Mouse (Mus musculus) hindbrain, postnatal 0 days (tissue): ENCODE data around the gene Urm1. TPM values are rescaled to one million over a fixed set of nuclear protein-coding genes. Genes with fewer than 3 reads are reported as not detected.
"Not testable (repeated sequence)": the region's sequence is repeated elsewhere in the genome, so short reads cannot be mapped to it uniquely, and the experiment has no call there.

ENCODE experiments used
- ATAC-seq: fragments of 200-750 bp; cut with Nextera tagmentation; 2 replicates; pipeline ENCODE4 v1.8.0; 2017; ENCODE audit warnings: mild to moderate bottlenecking, moderate TSS enrichment, moderate library complexity
- DNase-seq: peaks from one replicate; pipeline ENCODE4 v3.0.0-alpha.2; 2015; ENCODE audit warnings: low spot score
- H3K27ac ChIP-seq: fragments of 300-500 bp; sonication (generic); 2 replicates; pipeline ENCODE4 v1.5.1; 2014; ENCODE audit warnings: mild to moderate bottlenecking
- H3K27me3 ChIP-seq: fragments of 300-500 bp; sonication (generic); 2 replicates; pipeline ENCODE4 v1.6.1; 2014; ENCODE audit warnings: low read length, mixed read lengths; ENCODE audit not compliant: insufficient read depth
- H3K36me3 ChIP-seq: fragments of 300-500 bp; sonication (generic); 2 replicates; pipeline ENCODE4 v1.6.1; 2014; ENCODE audit warnings: low read length, mixed read lengths; ENCODE audit not compliant: insufficient read depth
- H3K4me1 ChIP-seq: fragments of 300-500 bp; sonication (generic); 2 replicates; pipeline ENCODE4 v1.6.1; 2014; ENCODE audit warnings: antibody characterized with exemption, low read length, mixed read lengths; ENCODE audit not compliant: insufficient read depth
- H3K4me2 ChIP-seq: fragments of 300-500 bp; sonication (generic); 2 replicates; pipeline ENCODE4 v1.6.1; 2014; ENCODE audit warnings: low read depth, mild to moderate bottlenecking, low read length, moderate library complexity, mixed read lengths
- H3K4me3 ChIP-seq: fragments of 300-500 bp; sonication (generic); 2 replicates; pipeline ENCODE4 v1.5.1; 2014; ENCODE audit warnings: low read length
- H3K9ac ChIP-seq: fragments of 300-500 bp; sonication (generic); replicated peaks from 2 replicates; pipeline ENCODE4 v1.6.1; 2014; ENCODE audit warnings: mild to moderate bottlenecking, low read length, moderate library complexity, mixed read lengths
- H3K9me3 ChIP-seq: fragments of 300-500 bp; sonication (generic); 2 replicates; pipeline ENCODE4 v1.6.1; 2016; ENCODE audit warnings: low read length, mixed read lengths
- CTCF ChIP-seq: IDR thresholded peaks from 2 replicates; pipeline ENCODE4 v1.5.1; 2016; ENCODE audit warnings: antibody characterized with exemption, control low read depth, low read depth
- WGBS: fragments of 180-500 bp; shearing (Covaris S2); extraction: QIAGEN DNeasy Blood & Tissue Kit; methylation state at CpG from one replicate; pipeline ENCODE4 v1.1.7; 2014; 5-methylcytosine and 5-hydroxymethylcytosine counted together
- polyA plus RNA-seq: library from polyadenylated mRNA; unstranded; fragments of >200 nt; fragmentation: Nextera tagmentation; extraction: Ambion mirVana; gene quantifications from 2 replicates; pipeline ENCODE4 v1.2.1, GENCODE M21; 2015
- total RNA-seq: library from RNA; depleted of rRNA; stranded (reverse); fragments of >200 nt; gene quantifications from 2 replicates; pipeline ENCODE4 v1.2.3, GENCODE M21; 2014; rRNA removed

Urm1 gene
- total RNA-seq (46.1 and 70.7 TPM in 2 replicates), polyA plus RNA-seq (28.7 and 29.3 TPM in 2 replicates)

DNA sequence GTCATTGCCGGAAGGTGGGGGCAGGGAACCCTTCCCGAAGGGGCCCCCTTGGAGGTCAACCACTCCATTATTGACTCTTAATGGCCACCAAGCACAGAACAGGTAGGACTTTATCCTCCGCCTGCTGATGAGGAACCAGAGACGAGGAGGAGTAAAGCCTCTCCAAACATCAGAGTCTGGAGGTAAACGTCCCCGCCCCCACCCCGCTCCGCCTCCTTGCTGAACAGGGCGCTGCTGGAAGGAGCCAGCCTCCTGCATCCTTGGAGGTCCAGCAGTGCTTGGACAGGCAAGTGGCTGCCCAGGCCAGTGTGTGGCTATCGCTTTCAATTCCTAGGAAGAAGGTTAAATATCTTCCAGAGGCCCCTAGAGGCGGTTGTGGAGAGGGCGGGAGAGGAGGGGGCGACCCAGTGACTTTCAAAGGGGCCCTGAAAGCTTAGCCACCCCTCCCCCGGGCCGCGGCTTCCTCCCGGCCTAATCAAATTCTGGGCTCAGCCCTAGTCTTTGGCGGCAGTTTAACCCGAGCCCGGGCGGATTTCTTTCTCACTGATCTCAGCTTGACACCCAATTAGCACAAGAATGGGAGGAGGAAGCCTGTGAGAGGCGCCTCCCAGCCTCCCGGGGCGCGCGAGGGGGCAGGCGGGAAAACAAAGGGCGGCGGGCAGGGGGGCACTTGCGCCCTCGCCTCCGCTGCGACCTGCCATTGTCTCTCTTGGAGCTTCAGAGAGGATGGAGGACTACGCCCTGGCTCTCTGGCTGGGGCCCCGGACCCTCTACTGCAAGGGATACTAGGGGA is at the start of gene Urm1:
TSS of gene Urm1 (plus strand) at position 51 of the 793 bp plus-strand sequence.
- no peaks in the 10 kb centered on the region for H3K9me3 ChIP-seq
- peak within 1 kb of the TSS; percentile 63 for H3K9ac ChIP-seq
- peak within 1 kb of the TSS; percentile 39 for H3K4me3 ChIP-seq
- H3K36me3 ChIP-seq, result peaks cover 14% of the 10 kb centered on the region
- WGBS, result under 1% methylated on average over 34 of the region's 35 CpGs
- 0 out of 2 replicates have a peak, but pooled peaks cover 3% of the 10 kb centered on the region for H3K4me1 ChIP-seq
- no peaks in the 10 kb centered on the region for H3K27me3 ChIP-seq
- peak within 1 kb of the TSS; percentile 92 for H3K27ac ChIP-seq
- H3K4me2 ChIP-seq, result peak within 1 kb of the TSS; percentile 71
- ATAC-seq (peak; percentile 83), DNase-seq (peak; percentile 87)
- TF ChIP-seq CTCF, result peak; percentile 34; the same call in 1 of the 2 replicates

- no peak for DNase-seq
- ATAC-seq, result no peak
- Histone ChIP-seq H3K4me1 (no peaks in the 10 kb centered on the region), H3K9ac (no peak overlapping the region), H3K4me2 (no peak overlapping the region), H3K27me3 (no peaks in the 10 kb centered on the region), H3K9me3 (no peaks in the 10 kb centered on the region), H3K4me3 (no peak overlapping the region), H3K27ac (no peak overlapping the region), H3K36me3 (no peaks in the 10 kb centered on the region)
- peak; percentile 33 for TF ChIP-seq CTCF
Observed at GRCm38 (mm10) chr2:29770162-29770561, 49.7 kb upstream of the Urm1 start.

DNA sequence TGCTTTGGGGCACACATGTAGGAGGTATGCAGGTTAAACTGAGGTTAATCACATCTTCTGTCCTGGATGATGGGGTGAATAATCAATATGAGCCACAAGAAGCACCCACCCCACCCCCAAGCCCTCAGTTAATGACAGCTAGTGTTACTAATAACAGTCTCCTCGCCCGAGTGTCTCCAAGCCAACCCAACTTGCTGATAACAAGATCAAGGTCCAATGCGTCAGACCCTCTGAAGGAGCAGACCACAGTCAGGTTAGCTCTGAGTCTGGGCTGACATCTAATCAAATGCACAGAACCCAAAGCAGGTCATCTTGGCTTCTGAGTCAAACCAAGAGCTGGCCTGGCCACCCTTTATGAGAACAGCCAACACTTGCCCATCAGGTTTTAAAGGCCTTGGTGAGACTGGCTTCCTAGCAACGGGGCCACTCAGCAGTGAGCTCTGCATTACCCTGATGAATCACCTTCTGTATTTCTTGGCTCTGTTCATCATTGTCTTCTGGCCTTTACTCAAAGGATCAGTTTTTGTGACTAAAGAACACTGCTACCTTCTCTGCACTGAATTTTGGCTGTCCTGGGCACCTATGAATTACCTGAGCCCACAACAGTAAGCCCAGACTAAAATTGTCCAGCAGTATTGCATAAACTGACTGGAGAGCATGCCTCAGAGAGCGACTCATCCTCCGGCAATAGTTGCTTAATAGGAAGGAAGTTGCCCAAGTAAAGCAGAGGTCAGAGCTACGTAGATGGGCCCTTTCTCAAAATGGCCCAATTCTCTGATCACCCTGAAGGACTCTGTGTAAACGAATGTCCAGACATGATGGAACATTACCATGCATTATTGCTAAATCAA is 48.0 kb upstream of the Urm1 start:
- Histone ChIP-seq H3K4me2 (no peak overlapping the region), H3K4me3 (no peak overlapping the region), H3K27ac (no peak overlapping the region), H3K4me1 (no peaks in the 10 kb centered on the region), H3K9me3 (no peaks in the 10 kb centered on the region), H3K36me3 (peaks cover 3% of the 10 kb centered on the region), H3K9ac (no peak overlapping the region), H3K27me3 (no peaks in the 10 kb centered on the region)
- ATAC-seq (no peak), DNase-seq (no peak)
- TF ChIP-seq CTCF, result no peak
- 81% methylated on average over 8 of the region's 8 CpGs for WGBS

DNA sequence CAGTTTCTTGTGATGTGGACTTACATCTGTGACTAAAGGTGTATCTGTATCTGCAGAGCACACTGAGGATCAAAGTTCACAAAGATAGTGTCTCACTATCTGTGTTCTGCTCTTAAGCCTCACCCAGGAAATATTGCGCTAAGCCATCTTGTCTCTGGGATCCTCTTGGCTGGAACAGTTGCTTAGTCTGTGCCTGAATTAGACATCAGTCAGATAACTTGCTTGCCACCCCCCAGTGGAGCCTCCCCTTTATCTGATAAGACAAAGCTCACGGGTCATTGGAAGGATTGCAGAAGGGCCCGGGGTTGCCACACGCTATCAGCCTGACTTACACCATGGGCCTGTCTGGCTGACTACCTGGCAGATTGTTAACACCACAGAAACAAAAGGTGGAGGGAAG is 46.6 kb upstream of the Urm1 start:
- Histone ChIP-seq H3K9ac (no peak overlapping the region), H3K36me3 (peaks cover 18% of the 10 kb centered on the region), H3K4me1 (no peaks in the 10 kb centered on the region), H3K4me3 (no peak overlapping the region), H3K27me3 (no peaks in the 10 kb centered on the region), H3K27ac (no peak overlapping the region), H3K9me3 (no peaks in the 10 kb centered on the region), H3K4me2 (no peak overlapping the region)
- DNase-seq, result no peak
- ATAC-seq, result no peak
- no peak for TF ChIP-seq CTCF
- whole genome bisulfite sequencing, result 92% methylated on average over 4 of the region's 4 CpGs

DNA sequence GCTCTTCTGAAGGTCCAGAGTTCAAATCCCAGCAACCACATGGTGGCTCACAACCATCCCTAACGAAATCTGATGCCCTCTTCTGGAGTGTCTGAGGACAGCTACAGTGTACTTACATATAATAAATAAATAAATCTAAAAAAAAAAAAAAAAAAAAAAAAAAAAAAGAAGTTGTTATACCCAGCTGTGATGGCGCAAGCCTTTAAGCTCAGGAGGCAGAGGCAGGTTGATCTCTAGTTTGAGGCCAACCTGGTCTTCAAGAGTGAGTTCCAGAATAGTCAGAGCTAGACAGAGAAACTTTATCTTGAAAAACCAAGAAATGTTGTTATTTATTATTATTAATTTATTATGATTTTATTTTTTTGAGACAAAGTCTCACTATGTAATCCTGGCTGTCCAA is 38.6 kb upstream of the Urm1 start:
- WGBS, result 94% methylated on average over 2 of the region's 2 CpGs
- ATAC-seq, H3K27me3 ChIP-seq, H3K9me3 ChIP-seq, H3K4me3 ChIP-seq, H3K9ac ChIP-seq, H3K27ac ChIP-seq, DNase-seq, H3K4me2 ChIP-seq, H3K4me1 ChIP-seq: not testable (repeated sequence)
- H3K36me3 ChIP-seq, result peaks cover 74% of the 10 kb centered on the region

GRCm38 (mm10) chr2:29784290-29784689 is 35.6 kb upstream of the Urm1 start:
- H3K27me3 ChIP-seq, result no peaks in the 10 kb centered on the region
- H3K4me3 ChIP-seq, result no peak overlapping the region
- H3K27ac ChIP-seq, result no peak overlapping the region
- H3K4me1 ChIP-seq, result no peaks in the 10 kb centered on the region
- DNase-seq (no peak), ATAC-seq (no peak)
- H3K36me3 ChIP-seq, result peaks cover 47% of the 10 kb centered on the region
- no peak for TF ChIP-seq CTCF
- no peak overlapping the region for H3K9ac ChIP-seq
- no peak overlapping the region for H3K4me2 ChIP-seq
- no peaks in the 10 kb centered on the region for H3K9me3 ChIP-seq
- 69% methylated on average over 4 of the region's 4 CpGs for whole genome bisulfite sequencing
